Mouse (Mus musculus): ENCODE results near the gene Itga4.

- TF ChIP-seq UBTF (IDR thresholded peaks at IDR 0.05; ENCODE audit: borderline replicate concordance, insufficient read depth, low read depth, low read length) (no peak), POLR2A (IDR thresholded peaks at IDR 0.05; ENCODE audit: control insufficient read depth in 1 of 2, insufficient read depth in 1 of 2, low read depth in 1 of 2, low read length in 2 of 2, poor library complexity in 1 of 2) (no peak), E2F4 (IDR thresholded peaks at IDR 0.05; ENCODE audit: borderline replicate concordance, low read depth, low read length) (no peak), HCFC1 (IDR thresholded peaks at IDR 0.05; ENCODE audit: low read depth, low read length) (no peak), CTCF (IDR thresholded peaks at IDR 0.05 in 2 of 3, conservative IDR thresholded peaks at IDR 0.05 in 1 of 3; ENCODE audit: control insufficient read depth in 1 of 3, insufficient read depth in 1 of 3, low read depth in 2 of 3, low read length in 3 of 3, poor library complexity in 1 of 3, severe bottlenecking in 1 of 3) (no peak), BHLHE40 (IDR thresholded peaks at IDR 0.05; ENCODE audit: borderline replicate concordance, low read depth, low read length) (no peak), USF1 (IDR thresholded peaks at IDR 0.05; ENCODE audit: low read depth, low read length) (no peak)
Observed at GRCm38 (mm10) chr2:79328079-79328478, 72.9 kb downstream of the Itga4 start.

Measured in MEL (cell line).